Mouse (Mus musculus) midbrain, embryonic 13.5 days (tissue): Measurements from ENCODE around the gene Greb1. TPM values are rescaled to one million over a fixed set of nuclear protein-coding genes. Genes with fewer than 3 reads are reported as not detected.
A peak's percentile ranks its signal among the peaks of the same experiment; 100 is the strongest.
"Not testable (repeated sequence)": the region's sequence is repeated elsewhere in the genome, so short reads cannot be mapped to it uniquely, and the experiment has no call there.

ENCODE experiments used
- ATAC-seq: fragments of 200-750 bp; cut with Nextera tagmentation; 2 replicates; pipeline ENCODE4 v1.8.0; 2017; ENCODE audit warnings: mild to moderate bottlenecking, moderate TSS enrichment, moderate library complexity
- H3K27ac ChIP-seq: fragments of 300-500 bp; sonication (generic); 2 replicates; pipeline ENCODE4 v1.5.1; 2015; ENCODE audit warnings: inconsistent platforms, mild to moderate bottlenecking, moderate library complexity
- H3K27me3 ChIP-seq: fragments of 300-500 bp; sonication (generic); 2 replicates; pipeline ENCODE4 v1.6.1; 2015; ENCODE audit warnings: mild to moderate bottlenecking, inconsistent platforms
- H3K36me3 ChIP-seq: fragments of 300-500 bp; sonication (generic); 2 replicates; pipeline ENCODE4 v1.6.1; 2015; ENCODE audit warnings: mild to moderate bottlenecking, inconsistent platforms
- H3K4me1 ChIP-seq: fragments of 300-500 bp; sonication (generic); replicated peaks from 2 replicates; pipeline ENCODE4 v1.6.1; 2015; ENCODE audit warnings: inconsistent platforms
- H3K4me2 ChIP-seq: fragments of 300-500 bp; sonication (generic); replicated peaks from 2 replicates; pipeline ENCODE4 v1.6.1; 2015; ENCODE audit warnings: moderate library complexity, mild to moderate bottlenecking, inconsistent platforms
- H3K4me3 ChIP-seq: fragments of 300-500 bp; sonication (generic); replicated peaks from 2 replicates; pipeline ENCODE4 v1.5.1; 2015; ENCODE audit warnings: mild to moderate bottlenecking, inconsistent platforms
- H3K9ac ChIP-seq: fragments of 300-500 bp; sonication (generic); replicated peaks from 2 replicates; pipeline ENCODE4 v1.6.1; 2015; ENCODE audit warnings: mild to moderate bottlenecking, inconsistent platforms
- H3K9me3 ChIP-seq: fragments of 300-500 bp; sonication (generic); 2 replicates; pipeline ENCODE4 v1.6.1; 2016; ENCODE audit warnings: mild to moderate bottlenecking, inconsistent platforms
- WGBS: fragments of 180-500 bp; shearing (Covaris S2); methylation state at CpG from one replicate; pipeline ENCODE4 v1.1.7; 2015; 5-methylcytosine and 5-hydroxymethylcytosine counted together
- polyA plus RNA-seq: library from polyadenylated mRNA; unstranded; fragments of >200 nt; fragmentation: Nextera tagmentation; extraction: Ambion mirVana; gene quantifications from 2 replicates; pipeline ENCODE4 v1.2.1, GENCODE M21; 2015

The Greb1 gene
- polyA plus RNA-seq, 1 experiment from 2014 or later = 2.7 TPM

DNA sequence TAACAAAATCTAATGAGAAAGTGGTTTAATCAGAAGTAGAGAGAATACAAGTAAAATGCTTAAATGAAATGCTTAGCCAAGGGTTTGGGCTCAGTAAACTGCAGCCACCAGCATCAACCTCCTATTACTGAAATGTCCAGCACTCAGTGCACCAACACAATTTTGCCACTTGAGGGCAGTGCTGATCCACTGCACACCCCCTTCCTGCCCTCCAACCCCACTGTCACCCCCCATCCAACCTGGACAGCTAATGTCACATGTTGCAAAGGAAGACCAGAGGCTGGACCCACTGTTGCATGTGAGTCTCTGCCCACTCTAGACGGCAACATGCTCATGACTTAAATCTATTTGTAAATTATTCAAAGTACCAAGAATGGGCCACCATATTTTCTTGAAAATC lies 83.0 kb downstream of the Greb1 start:
- H3K36me3 ChIP-seq = peaks cover 2% of the 10 kb centered on the region; the same call in 1 of the 2 replicates
- ATAC-seq = peak; percentile 29; the same call in 1 of the 2 replicates
- H3K9ac ChIP-seq = no peak overlapping the region
- WGBS = 54% methylated on average over 1 of the region's 1 CpGs
- no peaks in the 10 kb centered on the region for H3K27me3 ChIP-seq
- no peak overlapping the region for H3K4me3 ChIP-seq
- H3K27ac ChIP-seq = no peak overlapping the region
- no peak overlapping the region for H3K4me2 ChIP-seq
- H3K4me1 ChIP-seq = no peaks in the 10 kb centered on the region
- H3K9me3 ChIP-seq = no peaks in the 10 kb centered on the region

- no peaks in the 10 kb centered on the region for H3K27me3 ChIP-seq
- no peak overlapping the region for H3K4me2 ChIP-seq
- no peak overlapping the region for H3K9ac ChIP-seq
- H3K4me1 ChIP-seq = no peaks in the 10 kb centered on the region
- no peak for ATAC-seq
- 89% methylated on average over 10 of the region's 10 CpGs for WGBS
- no peaks in the 10 kb centered on the region for H3K9me3 ChIP-seq
- no peak overlapping the region for H3K27ac ChIP-seq
- H3K36me3 ChIP-seq = peaks cover 9% of the 10 kb centered on the region
- no peak overlapping the region for H3K4me3 ChIP-seq
Observed at GRCm38 (mm10) chr12:16714616-16715015, 86.1 kb downstream of the Greb1 start.

DNA sequence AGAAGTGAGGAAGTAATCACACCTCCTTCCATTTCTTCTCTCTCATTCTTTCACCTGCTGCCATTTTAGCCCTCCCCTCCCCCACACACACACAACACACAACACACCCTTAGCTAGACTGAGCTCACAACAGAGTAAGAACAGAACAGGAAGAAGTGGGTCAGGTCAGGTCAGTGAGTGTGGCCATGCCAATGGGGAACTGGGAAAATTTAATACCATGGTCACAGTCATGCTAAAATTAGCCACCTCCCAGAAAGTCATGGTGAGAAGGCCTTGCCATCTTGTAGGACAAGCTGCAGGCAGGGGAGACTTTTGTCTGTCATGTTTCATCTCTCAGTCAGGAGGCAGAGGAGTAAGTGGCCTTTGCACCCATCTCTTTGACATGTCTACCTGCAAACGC lies 102.0 kb downstream of the Greb1 start:
- Histone ChIP-seq H3K4me3 (no peak overlapping the region), H3K27me3 (no peaks in the 10 kb centered on the region), H3K27ac (no peak overlapping the region), H3K4me2 (no peak overlapping the region), H3K9me3 (no peaks in the 10 kb centered on the region), H3K36me3 (peaks cover 32% of the 10 kb centered on the region), H3K4me1 (no peaks in the 10 kb centered on the region), H3K9ac (no peak overlapping the region)
- no peak for ATAC-seq
- 95% methylated on average over 1 of the region's 1 CpGs for WGBS

GRCm38 (mm10) chr12:16696146-16696545 lies 104.5 kb downstream of the Greb1 start:
- Histone ChIP-seq H3K9ac (no peak overlapping the region), H3K4me2 (no peak overlapping the region), H3K27me3 (no peaks in the 10 kb centered on the region), H3K4me3 (no peak overlapping the region), H3K4me1 (no peaks in the 10 kb centered on the region), H3K9me3 (no peaks in the 10 kb centered on the region), H3K36me3 (peaks cover 29% of the 10 kb centered on the region), H3K27ac (no peak overlapping the region)
- no peak for ATAC-seq
- WGBS = 91% methylated on average over 13 of the region's 13 CpGs

GRCm38 (mm10) chr12:16695252-16695651 lies 105.4 kb downstream of the Greb1 start:
- not testable (repeated sequence) for H3K27me3 ChIP-seq, H3K4me3 ChIP-seq, H3K4me2 ChIP-seq, H3K9ac ChIP-seq, H3K27ac ChIP-seq, H3K4me1 ChIP-seq, H3K9me3 ChIP-seq, ATAC-seq
- peaks cover 30% of the 10 kb centered on the region for H3K36me3 ChIP-seq
- 95% methylated on average over 7 of the region's 8 CpGs for WGBS

- WGBS = 74% methylated on average over 5 of the region's 5 CpGs
- Histone ChIP-seq H3K4me2 (no peak overlapping the region), H3K4me3 (no peak overlapping the region), H3K36me3 (peaks cover 30% of the 10 kb centered on the region), H3K4me1 (no peaks in the 10 kb centered on the region), H3K9ac (no peak overlapping the region), H3K9me3 (no peaks in the 10 kb centered on the region), H3K27ac (no peak overlapping the region), H3K27me3 (no peaks in the 10 kb centered on the region)
- ATAC-seq = no peak
Observed at GRCm38 (mm10) chr12:16694783-16695182, 105.9 kb downstream of the Greb1 start.

GRCm38 (mm10) chr12:16690631-16691030 lies 110.1 kb downstream of the Greb1 start:
- Histone ChIP-seq H3K4me1 (no peaks in the 10 kb centered on the region), H3K4me3 (no peak overlapping the region)
- ATAC-seq = no peak

GRCm38 (mm10) chr12:16672246-16672645 lies 128.4 kb downstream of the Greb1 start:
- H3K9me3 ChIP-seq = no peaks in the 10 kb centered on the region
- 93% methylated on average over 10 of the region's 10 CpGs for WGBS
- H3K36me3 ChIP-seq = peaks cover 13% of the 10 kb centered on the region

More at GRCm38 (mm10) chr12:16690631-16691030, 110.1 kb downstream of the Greb1 start:
- WGBS = 94% methylated on average over 9 of the region's 9 CpGs
- H3K9ac ChIP-seq = no peak overlapping the region
- H3K36me3 ChIP-seq = peaks cover 26% of the 10 kb centered on the region
- no peak overlapping the region for H3K4me2 ChIP-seq
- no peaks in the 10 kb centered on the region for H3K9me3 ChIP-seq
- H3K27ac ChIP-seq = no peak overlapping the region
- H3K27me3 ChIP-seq = no peaks in the 10 kb centered on the region

GRCm38 (mm10) chr12:16669176-16669575 lies 131.5 kb downstream of the Greb1 start:
- WGBS = 62% methylated on average over 3 of the region's 3 CpGs
- no peak for ATAC-seq

More at GRCm38 (mm10) chr12:16672246-16672645, 128.4 kb downstream of the Greb1 start:
- ATAC-seq = no peak
- no peak overlapping the region for H3K9ac ChIP-seq
- H3K4me1 ChIP-seq = peaks cover 6% of the 10 kb centered on the region; the same call in 1 of the 2 replicates
- H3K27ac ChIP-seq = no peak overlapping the region
- H3K27me3 ChIP-seq = no peaks in the 10 kb centered on the region
- H3K4me3 ChIP-seq = no peak overlapping the region
- no peak overlapping the region for H3K4me2 ChIP-seq

DNA sequence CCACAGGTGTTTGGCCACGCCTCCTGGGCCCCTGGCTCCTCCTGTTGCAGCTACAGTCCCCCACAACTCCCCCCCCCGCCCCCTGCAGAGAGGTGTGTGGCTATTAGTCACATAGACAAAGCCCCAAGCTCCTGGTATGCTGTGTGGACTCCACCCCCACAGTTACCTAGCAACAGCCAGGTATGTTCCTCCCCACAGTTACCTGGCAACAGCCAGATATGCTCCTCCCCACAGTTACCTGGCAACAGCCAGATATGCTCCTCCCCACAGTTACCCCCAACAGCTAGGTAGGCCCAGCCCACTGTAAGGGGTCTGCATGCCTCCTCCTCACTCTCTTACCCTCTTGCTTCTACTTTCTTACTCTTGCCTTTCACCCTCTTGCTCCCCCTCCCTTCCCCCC lies 135.7 kb downstream of the Greb1 start:
- Histone ChIP-seq H3K9me3 (no peaks in the 10 kb centered on the region), H3K4me2 (no peak overlapping the region), H3K27me3 (no peaks in the 10 kb centered on the region), H3K27ac (no peak overlapping the region), H3K36me3 (no peaks in the 10 kb centered on the region), H3K4me1 (peaks cover 9% of the 10 kb centered on the region; the same call in 1 of the 2 replicates), H3K9ac (no peak overlapping the region), H3K4me3 (no peak overlapping the region)
- peak; percentile 51 for ATAC-seq
- WGBS = 0% methylated on average over 1 of the region's 2 CpGs

More at GRCm38 (mm10) chr12:16669176-16669575, 131.5 kb downstream of the Greb1 start:
- Histone ChIP-seq H3K9ac (0 out of 2 replicates have a peak overlapping the region, but pooled peaks have one; percentile 11), H3K36me3 (peaks cover 11% of the 10 kb centered on the region), H3K4me2 (no peak overlapping the region), H3K27ac (no peak overlapping the region), H3K27me3 (no peaks in the 10 kb centered on the region), H3K4me3 (no peak overlapping the region), H3K4me1 (peaks cover 6% of the 10 kb centered on the region; the same call in 1 of the 2 replicates), H3K9me3 (no peaks in the 10 kb centered on the region)

- Histone ChIP-seq H3K27me3 (no peaks in the 10 kb centered on the region), H3K9me3 (no peaks in the 10 kb centered on the region), H3K4me3 (no peak overlapping the region), H3K27ac (no peak overlapping the region), H3K36me3 (no peaks in the 10 kb centered on the region), H3K4me2 (no peak overlapping the region), H3K4me1 (0 out of 2 replicates have a peak, but pooled peaks cover 3% of the 10 kb centered on the region), H3K9ac (no peak overlapping the region)
- ATAC-seq = no peak
- 62% methylated on average over 6 of the region's 6 CpGs for WGBS
Observed at GRCm38 (mm10) chr12:16662955-16663585, 137.6 kb downstream of the Greb1 start.

DNA sequence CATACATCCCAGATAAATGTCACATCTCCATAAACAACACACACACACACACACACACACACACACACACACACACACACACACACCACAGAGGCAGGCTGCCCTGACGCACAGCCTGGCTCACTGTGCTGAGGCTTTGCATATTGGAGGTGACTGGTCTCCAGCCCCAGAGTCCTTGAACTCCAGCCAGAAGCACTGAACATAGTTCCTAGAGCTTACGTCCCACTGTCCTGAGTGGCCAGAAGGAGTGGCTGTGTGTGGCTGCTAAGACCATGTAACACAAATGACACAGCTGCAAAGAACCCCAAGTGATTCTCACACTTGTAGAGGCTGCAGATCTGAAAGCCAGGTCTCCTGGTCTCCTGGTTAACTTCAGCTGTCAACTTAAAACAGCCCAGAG lies 138.8 kb downstream of the Greb1 start:
- ATAC-seq = no peak
- Histone ChIP-seq H3K4me3 (no peak overlapping the region), H3K27me3 (no peaks in the 10 kb centered on the region), H3K4me2 (no peak overlapping the region), H3K4me1 (0 out of 2 replicates have a peak, but pooled peaks cover 3% of the 10 kb centered on the region), H3K9me3 (no peaks in the 10 kb centered on the region), H3K9ac (no peak overlapping the region), H3K27ac (no peak overlapping the region), H3K36me3 (no peaks in the 10 kb centered on the region)
- WGBS = 83% methylated on average over 2 of the region's 2 CpGs

DNA sequence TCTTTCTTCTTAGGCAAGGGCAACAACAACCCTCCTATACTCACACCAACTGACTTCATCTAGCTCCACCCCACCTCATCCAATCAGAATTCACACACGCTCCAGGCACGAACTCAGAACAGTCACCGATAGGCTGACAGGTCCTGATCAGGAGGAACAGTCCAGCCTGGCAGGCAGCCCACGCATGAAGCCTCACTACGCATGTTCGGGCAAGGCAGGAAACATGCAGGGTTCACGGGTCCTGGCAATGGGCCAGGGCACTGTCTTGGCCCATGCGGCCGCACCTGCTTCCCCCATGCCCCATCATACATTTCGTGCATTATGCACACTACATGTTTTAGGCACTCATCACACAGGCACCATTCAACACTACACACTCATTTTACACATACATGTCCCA lies 139.2 kb downstream of the Greb1 start:
- H3K9ac ChIP-seq = no peak overlapping the region
- no peak overlapping the region for H3K4me2 ChIP-seq
- H3K27me3 ChIP-seq = no peaks in the 10 kb centered on the region
- no peaks in the 10 kb centered on the region for H3K36me3 ChIP-seq
- no peaks in the 10 kb centered on the region for H3K9me3 ChIP-seq
- H3K4me3 ChIP-seq = no peak overlapping the region
- WGBS = 91% methylated on average over 10 of the region's 10 CpGs
- H3K4me1 ChIP-seq = 0 out of 2 replicates have a peak, but pooled peaks cover 3% of the 10 kb centered on the region
- H3K27ac ChIP-seq = no peak overlapping the region
- ATAC-seq = no peak
